Mouse (Mus musculus): ENCODE measurements around the gene Eif2ak1.
"Not testable (repeated sequence)": the region's sequence is repeated elsewhere in the genome, so short reads cannot be mapped to it uniquely, and the experiment has no call there.

Gene Eif2ak1

DNA sequence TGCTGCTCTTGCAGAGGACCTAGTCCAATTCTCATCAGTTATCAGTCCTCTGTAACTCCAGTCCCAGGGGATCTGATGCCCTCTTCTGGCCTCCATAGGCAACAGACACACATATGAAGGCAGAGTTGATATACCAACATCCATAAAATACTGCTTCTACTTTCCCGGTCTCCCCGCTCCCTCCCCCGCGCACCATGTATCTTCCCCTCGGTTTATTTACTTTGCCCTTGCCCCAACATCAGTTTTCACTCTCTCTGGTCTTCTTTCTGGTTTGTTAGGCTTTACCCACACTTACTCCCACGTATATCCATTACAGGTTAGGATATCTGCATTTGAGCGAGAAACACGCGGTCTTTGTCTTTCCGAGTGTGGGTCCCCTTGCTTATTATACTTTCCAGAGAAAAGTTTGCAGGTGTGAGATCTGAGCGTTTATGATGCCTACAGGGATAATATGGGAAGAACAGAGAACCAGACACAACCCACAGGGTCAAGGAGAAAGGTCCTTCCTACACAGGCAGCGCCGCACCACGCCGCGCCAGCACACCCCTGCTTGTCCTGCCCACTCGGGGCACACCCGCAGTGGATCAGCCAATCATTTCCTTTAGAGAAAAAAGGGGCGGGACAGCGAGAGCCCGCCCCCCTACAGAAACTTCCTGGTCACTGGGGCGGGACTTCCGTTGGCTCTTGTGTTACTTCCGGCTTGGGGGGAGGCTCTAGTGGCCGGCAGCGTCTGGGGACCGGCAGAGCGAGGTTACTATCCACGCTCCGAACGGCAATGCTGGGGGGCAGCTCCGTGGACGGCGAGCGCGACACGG, at the start of gene Eif2ak1:
Eif2ak1 (plus strand) TSS at position 673 of the 815 bp plus-strand sequence.
- peak; percentile 96 for DNase-seq (ENCODE audit: low spot score)

DNA sequence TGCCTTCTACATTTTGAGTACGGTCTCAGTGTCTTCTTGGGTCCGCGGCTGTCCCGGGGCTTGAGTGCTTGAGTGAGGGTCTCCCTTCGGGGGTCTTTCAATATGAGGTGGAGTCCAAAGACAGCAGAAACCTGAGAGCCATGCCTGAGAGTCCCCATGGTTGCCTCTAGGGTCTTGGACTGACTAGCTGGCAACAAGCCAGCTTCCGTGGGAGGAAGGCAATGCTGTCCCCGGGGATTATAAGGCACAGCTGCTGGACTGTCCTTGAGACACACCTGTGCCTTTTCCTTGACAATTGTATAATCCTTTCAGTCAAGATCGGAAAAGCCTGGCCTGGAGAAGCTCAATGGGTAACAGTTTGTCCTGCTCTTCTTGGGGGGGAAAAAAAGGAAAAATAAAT, 35.6 kb upstream of the Eif2ak1 start:
- no peak for DNase-seq (ENCODE audit: low spot score)

DNA sequence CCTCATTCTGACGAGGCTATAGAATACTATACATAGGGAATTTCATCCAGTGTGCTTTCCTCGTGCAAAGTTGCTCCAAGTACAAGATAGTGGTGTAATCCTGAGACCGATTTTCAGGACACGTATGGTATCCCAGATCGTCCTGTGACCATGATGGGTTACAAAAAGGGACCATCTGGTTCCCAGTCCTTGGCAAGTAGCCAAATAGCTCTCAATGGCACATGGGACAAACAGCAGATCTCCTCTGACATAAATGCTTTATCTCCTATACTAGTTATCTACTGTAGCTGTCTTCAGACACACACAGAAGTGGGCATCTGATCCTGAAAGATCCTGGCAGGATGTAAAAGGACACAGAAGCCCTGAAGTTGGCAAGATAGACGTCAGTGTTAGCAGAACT, 32.2 kb upstream of the Eif2ak1 start:
- no peak for DNase-seq (ENCODE audit: low spot score)

DNA sequence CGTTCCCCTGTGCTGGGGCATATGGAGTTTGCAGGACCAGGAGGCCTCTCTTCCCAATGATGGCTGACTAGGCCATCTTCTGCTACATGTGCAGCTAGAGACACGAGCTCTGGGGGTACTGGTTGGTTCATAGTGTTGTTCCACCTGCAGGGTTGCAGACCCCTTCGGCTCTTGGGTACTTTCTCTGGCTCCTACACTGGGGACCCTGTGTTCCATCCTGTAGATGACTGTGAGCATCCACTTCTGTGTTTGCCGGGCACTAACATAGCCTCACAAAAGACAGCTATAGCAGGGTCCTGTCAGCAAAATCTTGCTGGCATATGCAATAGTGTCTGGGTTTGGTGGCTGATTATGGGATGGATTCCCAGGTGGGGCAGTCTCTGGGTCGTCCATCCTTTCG, 16.4 kb upstream of the Eif2ak1 start:
- not testable (repeated sequence) for DNase-seq (ENCODE audit: low spot score)

DNA sequence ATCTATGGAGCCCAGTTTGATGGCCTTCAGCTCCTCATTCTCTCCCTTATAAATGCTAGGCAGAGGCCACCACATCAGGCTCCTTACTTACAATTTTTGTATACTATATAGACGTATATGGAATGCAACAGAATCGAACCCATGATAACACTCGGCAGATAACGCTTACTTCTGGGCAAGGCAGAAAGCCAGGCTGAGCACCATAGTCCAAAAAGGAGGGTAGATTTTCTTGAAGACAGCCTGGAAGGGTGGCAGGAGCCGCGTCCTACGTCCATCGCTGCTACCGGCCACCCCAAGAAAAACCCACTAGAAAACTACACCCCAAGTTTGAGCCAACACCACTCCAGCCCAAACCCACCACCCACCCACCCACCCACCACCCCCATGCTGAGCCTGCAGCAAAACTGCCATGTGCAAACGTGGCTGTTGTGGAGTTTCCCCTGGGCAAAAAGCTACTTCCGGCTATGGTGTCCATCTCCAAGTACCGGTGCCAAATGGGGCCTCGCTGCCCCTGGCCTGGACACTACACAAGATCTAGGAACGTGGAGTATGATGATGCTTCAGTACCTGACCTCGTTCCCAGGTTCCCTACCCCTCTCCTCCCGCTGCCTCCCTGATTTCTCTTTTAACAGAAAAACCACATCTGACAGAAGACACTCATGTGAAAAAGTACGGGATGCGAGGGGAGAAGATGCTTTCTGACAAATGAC, 13.4 kb upstream of the Eif2ak1 start:
- no peak for DNase-seq (ENCODE audit: low spot score)

DNA sequence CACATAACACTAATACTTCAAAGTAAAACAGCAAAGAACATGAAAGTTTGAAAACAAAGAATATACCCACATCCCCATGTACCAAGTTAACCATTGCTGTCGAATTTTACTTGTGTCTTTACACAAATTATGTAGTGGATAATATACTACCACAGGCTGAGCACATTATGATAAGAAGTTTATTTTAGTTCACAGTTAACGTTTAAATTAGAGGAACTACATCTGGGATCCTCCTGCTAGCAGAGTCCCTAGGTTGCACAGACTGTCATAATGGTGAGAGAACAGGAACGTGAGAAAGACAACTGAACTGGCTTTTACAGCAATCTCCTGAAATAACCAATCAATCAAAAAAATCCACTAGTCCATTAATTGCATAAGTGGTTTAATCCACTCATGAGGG, 10.3 kb upstream of the Eif2ak1 start:
- DNase-seq (ENCODE audit: low spot score) = no peak

DNA sequence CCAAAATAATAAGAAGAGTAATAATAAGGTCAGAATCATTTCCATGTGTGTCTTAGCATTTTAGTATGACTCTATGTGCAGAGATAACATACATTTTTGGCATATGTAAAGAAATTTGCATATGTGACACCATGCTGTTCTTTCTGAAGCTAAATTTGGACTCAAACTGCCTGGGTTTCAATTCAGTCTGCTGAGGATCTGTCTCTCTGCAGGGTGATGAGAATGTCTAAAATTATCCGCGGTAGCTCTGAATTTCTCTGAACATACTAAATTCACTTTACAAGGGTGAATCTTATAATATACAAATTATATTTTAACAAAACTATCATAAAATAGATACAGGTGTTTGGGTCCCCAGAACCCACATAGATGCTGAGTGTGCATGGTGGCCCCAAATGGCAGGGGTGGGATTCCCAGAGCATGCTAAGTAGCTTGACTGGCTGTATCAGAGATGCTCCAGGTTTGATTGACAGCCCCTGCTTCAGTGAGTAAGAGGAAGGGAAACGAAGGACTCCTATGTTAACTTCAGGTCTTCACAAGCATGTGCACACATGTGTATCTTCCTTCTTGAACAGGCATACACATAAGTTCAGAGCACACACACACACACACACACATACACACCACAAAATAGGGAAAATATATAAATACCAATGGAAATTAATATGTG, 8.0 kb upstream of the Eif2ak1 start:
- DNase-seq (ENCODE audit: low spot score) = no peak

DNA sequence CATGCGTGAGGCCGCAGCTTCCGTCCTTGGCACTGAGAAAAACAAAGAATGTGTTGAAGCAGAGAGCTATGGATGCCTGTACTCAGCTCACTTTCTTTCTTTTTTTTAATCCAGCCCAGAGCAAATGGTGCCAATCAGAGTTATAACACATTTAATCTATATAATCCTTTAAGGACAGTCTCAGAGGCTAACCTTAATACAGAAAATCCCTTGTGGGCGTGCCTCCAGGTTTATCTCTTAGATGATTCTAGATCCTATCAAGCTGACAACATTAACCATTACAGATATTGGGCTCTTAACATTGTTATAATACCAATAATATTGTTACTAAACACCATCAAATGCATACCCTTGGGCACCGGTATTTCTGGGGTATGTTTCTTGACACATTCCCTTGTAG, 5.9 kb upstream of the Eif2ak1 start:
- no peak for DNase-seq (ENCODE audit: low spot score)

DNA sequence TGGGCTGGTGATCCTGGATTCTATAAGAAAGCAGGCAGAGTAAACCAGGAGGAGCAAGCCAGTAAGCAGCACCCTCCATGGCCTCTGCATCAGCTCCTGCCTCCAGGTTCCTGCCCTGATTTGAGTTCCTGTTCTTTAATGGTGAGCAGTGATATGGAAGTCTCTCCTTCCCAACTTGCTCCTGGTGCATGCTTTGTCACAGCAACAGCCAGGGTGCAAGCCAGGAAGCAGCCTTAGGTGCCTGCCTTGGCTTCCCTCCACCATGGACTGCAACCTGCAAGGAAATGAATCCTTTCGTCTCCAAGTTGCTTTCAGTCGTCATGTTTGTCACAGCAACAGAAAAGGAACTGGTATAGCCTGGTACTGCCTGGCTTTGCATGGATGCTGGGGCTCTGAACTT, 3.0 kb upstream of the Eif2ak1 start:
- DNase-seq (ENCODE audit: low spot score) = no peak

DNA sequence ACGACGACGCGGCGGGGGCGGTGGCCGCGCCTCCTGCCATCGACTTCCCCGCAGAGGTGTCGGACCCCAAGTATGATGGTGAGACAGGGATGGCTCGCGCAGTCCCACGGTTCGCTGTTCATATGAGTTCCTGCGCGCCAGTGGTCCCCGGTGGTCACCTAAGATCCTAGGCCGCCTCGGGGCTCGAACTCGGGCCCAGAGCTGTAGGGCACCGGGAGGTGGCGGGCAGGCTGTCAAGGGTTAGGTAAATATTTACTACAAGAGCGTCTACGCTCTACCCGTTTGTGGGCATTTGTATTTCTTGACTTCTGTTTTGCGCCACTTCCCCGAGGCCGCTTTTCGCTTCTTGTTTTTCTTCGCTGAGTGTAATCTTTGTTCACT, 333 bp downstream of the Eif2ak1 start:
- peak; percentile 64 for DNase-seq (ENCODE audit: low spot score)

DNA sequence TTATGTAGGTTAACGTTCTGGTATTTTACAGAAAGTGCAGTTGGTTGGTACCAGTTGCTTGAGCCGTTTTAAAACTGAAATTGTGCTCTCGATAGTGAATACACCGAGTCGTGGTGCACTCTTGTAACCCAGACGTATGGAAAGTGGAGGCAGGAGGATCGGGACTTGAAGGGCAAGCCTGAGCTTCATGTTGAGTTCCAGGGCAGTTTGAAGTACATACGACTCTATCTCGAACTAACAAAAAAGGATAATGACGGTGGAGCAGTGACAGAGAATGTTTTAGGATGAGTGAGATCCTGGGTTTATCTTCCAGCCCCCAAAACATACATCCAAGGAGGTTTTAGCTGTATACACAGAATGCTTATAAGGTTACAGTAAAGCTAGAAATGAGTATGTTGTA, 873 bp downstream of the Eif2ak1 start:
- no peak for DNase-seq (ENCODE audit: low spot score)

DNA sequence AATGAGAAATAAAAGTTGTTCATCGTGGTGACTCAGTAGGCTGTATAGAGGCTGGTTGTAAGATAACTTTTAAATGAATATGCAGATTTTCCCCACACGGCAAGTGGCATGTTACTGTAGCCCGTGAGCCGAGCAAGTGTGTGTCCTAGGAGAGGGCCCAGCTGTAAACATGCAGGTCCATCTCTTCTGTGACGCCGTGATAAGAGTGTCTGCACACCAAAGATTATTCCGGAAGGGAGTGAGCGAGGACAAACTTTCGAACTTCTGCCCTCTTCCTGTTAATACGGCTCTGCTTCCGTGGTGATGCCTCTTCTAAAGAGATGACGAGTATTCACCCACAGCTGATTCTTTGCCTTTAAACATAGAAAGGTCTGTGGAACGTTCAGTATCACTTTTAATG, 1.4 kb downstream of the Eif2ak1 start:
- DNase-seq (ENCODE audit: low spot score) = no peak

DNA sequence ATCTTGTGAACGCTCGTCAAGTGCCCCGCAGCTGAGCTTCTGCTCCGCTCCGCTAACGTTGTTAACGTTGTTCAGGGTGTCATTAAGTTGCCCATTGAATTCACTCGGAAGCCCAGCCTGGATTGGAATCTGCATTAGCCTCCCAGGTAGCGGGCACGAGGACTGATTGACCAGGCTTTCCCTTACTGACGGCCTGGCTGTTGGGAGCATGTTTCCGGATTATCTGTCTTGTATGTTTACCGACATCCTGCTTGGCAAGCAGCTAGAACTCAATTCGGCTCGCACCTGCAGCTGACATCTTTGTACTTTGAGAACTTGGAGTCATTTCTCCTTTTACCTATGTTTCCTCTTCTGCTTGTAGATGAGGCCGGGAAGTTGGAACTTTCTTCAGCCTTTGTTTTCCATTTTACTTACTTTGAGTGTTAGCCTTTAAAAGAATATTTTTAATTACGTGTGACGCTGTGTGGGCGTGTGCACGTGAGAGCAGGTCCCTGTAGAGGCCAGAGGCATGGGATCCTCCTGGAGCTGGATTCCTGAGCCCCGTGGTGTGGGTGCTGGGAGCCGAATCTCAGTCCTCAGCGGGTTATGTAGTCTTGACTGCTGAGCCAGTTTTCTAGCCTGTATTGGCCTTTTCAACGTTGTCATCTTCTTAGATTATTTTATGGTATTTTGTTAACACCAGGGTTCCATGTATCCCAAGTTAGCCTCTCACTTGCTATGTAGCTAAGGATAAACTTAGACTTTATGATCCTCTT, 2.5 kb downstream of the Eif2ak1 start:
- no peak for DNase-seq (ENCODE audit: low spot score)

DNA sequence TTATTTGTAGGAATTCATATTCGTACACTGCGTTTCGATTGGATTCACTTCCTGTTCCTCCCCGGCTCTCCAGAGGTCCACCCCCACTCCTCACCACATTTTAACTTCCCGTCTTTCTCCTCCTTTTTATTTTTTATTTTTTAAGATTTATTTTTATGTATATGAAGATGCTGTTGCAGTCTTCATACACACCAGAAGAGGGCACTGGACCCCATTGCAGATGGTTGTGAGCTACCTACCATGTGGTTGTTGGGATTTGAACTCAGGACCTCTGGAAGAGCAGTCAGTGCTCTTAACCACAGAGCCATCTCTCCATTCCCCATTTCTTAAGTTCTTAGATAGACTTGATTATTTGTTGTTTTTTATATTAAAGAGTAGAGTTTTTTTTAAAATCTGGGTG, 3.2 kb downstream of the Eif2ak1 start:
- DNase-seq (ENCODE audit: low spot score) = no peak

DNA sequence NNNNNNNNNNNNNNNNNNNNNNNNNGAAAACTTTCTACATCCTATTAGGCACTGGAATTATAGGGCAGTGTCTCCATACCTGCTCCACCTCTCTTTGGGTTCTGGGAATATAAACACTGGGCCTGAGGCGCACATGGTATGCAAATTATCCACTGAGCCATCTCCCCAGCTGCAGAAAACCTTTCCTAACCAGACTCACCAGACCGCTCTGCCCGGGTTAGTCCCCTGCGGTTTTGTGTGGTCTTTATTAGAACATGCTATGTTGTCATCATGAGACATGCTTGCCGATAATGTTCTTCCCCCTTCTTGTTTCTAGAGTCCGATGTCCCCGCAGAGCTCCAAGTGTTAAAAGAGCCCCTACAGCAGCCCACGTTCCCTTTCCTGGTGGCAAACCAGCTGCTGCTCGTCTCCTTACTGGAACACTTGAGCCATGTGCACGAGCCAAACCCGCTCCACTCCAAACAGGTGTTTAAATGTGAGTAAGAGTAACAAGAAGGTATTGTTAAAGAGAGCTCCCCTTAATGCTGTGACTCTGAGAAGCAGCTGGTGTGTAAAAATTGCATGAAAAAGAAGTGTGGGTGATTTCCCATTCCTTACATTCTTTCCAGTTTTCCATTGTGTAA, 54.1 kb downstream of the Eif2ak1 start:
- DNase-seq (ENCODE audit: low spot score) = no peak

DNA sequence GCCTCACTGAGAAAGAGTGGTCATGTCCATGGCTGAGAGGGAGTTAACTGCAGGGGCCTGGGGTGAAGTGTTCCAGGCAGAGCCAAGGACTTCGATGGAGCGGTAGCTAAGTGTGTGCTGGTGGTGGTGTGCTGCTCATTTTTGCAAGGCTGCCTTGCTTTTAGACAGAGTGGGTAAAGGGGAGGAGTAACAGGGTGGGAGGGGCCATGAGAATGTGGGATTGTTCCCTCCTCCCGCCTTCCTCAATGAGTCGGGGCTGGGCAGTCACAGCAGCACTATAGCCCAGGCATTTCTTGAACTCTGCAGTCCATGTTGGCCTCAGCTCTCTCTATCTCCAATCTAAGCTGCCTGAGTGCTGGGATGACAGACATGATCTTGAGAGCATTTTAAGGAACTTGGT, 57.0 kb downstream of the Eif2ak1 start:
- DNase-seq (ENCODE audit: low spot score) = no peak

DNA sequence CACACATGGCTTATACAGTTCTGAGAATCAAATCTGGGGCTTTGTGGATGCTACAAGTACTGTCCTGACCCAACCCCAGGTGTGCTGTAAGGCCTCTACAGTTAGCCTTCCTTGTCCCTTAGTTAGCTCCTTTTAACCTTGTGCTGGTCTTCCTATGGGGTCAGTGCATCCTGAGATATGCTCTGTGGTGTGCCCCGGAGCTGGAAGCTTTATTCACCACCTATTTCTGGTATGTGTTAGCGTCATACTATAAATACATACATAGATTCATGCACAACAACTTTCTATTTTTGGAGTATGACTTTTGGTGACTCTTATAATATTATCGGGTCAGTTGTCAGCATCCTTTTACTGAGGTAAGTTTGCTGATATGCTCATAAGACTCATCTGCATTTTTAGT, 67.7 kb downstream of the Eif2ak1 start:
- no peak for DNase-seq (ENCODE audit: low spot score)

DNA sequence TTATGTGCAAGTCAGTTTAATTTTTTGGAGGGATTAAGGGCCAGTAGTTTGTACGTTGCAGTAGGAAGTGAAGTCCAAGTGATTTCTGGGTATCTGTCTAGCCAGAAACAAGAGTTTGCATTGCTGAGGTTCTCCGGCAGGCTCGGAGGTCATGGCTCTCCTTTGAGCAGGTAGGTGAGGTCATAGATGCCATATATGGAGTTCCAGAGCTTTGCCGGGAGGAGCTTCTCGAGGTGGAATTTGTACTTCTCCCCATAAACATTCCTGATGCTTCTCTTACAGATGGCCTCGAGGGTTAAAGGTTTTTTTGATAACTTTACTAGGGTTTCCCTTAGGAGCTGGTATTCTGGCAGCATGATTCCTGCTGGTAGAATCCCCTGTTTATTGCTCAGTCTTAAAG, 73.2 kb downstream of the Eif2ak1 start:
- no peak for DNase-seq (ENCODE audit: low spot score)

DNA sequence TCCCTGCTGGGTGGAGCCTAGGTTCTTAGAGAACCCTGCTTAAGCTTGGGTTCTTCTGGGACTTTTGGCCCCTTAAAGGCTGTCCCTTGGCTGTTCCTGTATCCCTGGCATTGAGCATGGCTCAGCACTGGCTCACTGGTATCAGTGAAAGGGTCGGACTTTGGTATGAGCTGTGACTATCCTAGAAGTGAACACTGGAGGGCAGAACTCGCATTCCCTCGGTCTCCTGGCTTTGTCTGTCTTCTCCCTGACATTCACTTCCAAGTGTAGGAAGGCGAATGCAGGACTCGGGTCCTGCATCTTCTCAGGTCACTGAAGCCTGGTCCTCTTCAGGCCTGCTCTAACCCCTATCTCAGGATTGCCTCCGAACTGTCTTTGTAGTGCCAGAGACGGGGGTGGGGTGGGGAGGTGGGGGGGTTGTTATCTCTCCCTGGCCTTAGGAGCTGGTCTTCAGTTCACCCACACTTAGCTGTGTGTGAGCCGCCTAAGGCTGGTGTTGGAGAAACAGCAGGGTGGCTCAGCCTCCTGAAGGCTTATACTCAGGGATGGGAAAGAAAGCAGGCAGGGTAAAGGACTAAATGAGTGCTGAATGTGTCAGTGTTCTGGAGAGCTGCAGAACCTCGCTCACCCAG, 74.8 kb downstream of the Eif2ak1 start:
- DNase-seq (ENCODE audit: low spot score) = peak; percentile 7

DNA sequence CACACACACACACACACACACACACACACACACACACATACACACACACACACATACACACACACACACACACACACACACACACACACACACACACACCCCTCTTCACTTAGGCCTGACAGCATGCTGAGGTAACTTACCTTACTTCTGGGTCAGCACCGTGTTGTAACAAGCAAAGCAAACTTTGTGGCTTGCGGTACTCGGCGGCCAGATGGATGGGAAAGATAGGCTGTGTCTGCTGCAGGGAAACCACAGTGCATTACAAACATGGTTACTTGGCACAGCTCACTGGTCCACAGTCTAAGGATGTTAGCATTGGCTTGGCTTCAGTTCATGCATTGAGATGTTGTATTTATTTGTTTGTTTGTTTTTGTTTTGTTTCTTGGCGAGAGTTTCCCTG, 75.8 kb downstream of the Eif2ak1 start:
- DNase-seq (ENCODE audit: low spot score) = no peak

DNA sequence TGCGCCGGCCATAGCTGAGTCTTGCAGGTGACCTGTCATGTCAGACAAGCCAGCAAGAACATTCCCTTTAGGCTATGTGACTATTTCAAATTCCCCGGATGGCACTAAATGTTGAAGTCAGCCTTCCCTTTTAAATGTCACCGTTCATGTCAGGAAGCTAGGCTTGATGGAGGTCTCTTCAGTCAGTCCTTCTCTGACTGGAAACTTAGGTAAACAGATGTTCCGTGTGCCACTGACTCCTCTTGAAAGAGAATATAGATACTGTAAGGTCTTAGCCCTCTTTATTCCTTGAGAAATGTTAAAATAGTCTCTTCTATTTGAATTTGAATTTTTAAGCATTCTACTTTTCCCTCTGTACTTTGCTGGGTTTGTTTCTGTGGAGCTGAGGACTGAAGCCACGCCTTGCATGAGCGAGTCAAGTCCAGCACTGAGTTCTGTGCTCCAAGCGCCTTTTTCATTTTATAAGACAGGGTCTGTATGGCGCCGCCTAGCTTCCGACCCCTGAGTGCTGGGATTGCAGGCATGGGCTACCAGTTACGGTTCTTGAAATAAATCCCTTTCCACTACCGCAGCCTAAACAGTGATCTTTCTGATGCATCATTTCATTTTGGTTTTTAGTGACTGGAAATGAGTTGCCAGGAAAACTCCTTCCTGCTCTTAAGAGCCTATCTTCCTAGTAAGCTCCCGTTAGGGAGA, 80.2 kb downstream of the Eif2ak1 start, which contains the start of gene Ankrd61:
Ankrd61 (minus strand) TSS at position 51 of the 696 bp plus-strand sequence.
- no peak for DNase-seq (ENCODE audit: low spot score)

All from adipocyte (in vitro differentiated cells).